Mouse (Mus musculus) limb, embryonic 13.5 days (tissue): Measurements from ENCODE around the gene Eno2. TPM values are rescaled to one million over a fixed set of nuclear protein-coding genes. Genes with fewer than 3 reads are reported as not detected.
A peak's percentile ranks its signal among the peaks of the same experiment; 100 is the strongest.

ENCODE experiments used
- ATAC-seq: fragments of 200-750 bp; cut with Nextera tagmentation; 2 replicates; pipeline ENCODE4 v1.8.0; 2017; ENCODE audit warnings: low read depth, moderate number of reproducible peaks, moderate TSS enrichment; ENCODE audit not compliant: low FRiP score
- H3K27ac ChIP-seq: fragments of 300-500 bp; sonication (generic); 2 replicates; pipeline ENCODE4 v1.5.1; 2015; ENCODE audit warnings: inconsistent platforms, mild to moderate bottlenecking, moderate library complexity
- H3K27me3 ChIP-seq: fragments of 300-500 bp; sonication (generic); 2 replicates; pipeline ENCODE4 v1.6.1; 2015; ENCODE audit warnings: mild to moderate bottlenecking, inconsistent platforms
- H3K36me3 ChIP-seq: fragments of 300-500 bp; sonication (generic); 2 replicates; pipeline ENCODE4 v1.6.1; 2015; ENCODE audit warnings: inconsistent platforms, mild to moderate bottlenecking, moderate library complexity
- H3K4me1 ChIP-seq: fragments of 300-500 bp; sonication (generic); 2 replicates; pipeline ENCODE4 v1.6.1; 2015; ENCODE audit warnings: inconsistent platforms
- H3K4me2 ChIP-seq: fragments of 300-500 bp; sonication (generic); replicated peaks from 2 replicates; pipeline ENCODE4 v1.6.1; 2015; ENCODE audit warnings: inconsistent platforms, mild to moderate bottlenecking, moderate library complexity
- H3K4me3 ChIP-seq: fragments of 300-500 bp; sonication (generic); 2 replicates; pipeline ENCODE4 v1.5.1; 2015; ENCODE audit warnings: moderate library complexity, mild to moderate bottlenecking, inconsistent platforms
- H3K9ac ChIP-seq: fragments of 300-500 bp; sonication (generic); 2 replicates; pipeline ENCODE4 v1.6.1; 2015; ENCODE audit warnings: mild to moderate bottlenecking, inconsistent platforms
- H3K9me3 ChIP-seq: fragments of 300-500 bp; sonication (generic); 2 replicates; pipeline ENCODE4 v1.6.1; 2016; ENCODE audit warnings: inconsistent platforms
- WGBS: fragments of 180-500 bp; shearing (Covaris S2); methylation state at CpG from one replicate; pipeline ENCODE4 v1.1.7; 2015; 5-methylcytosine and 5-hydroxymethylcytosine counted together
- polyA plus RNA-seq: library from polyadenylated mRNA; unstranded; fragments of >200 nt; fragmentation: Nextera tagmentation; extraction: Ambion mirVana; gene quantifications from 2 replicates; pipeline ENCODE4 v1.2.1, GENCODE M21; 2015

Gene Eno2
- 7.2 and 7.7 TPM in 2 replicates for polyA plus RNA-seq

DNA sequence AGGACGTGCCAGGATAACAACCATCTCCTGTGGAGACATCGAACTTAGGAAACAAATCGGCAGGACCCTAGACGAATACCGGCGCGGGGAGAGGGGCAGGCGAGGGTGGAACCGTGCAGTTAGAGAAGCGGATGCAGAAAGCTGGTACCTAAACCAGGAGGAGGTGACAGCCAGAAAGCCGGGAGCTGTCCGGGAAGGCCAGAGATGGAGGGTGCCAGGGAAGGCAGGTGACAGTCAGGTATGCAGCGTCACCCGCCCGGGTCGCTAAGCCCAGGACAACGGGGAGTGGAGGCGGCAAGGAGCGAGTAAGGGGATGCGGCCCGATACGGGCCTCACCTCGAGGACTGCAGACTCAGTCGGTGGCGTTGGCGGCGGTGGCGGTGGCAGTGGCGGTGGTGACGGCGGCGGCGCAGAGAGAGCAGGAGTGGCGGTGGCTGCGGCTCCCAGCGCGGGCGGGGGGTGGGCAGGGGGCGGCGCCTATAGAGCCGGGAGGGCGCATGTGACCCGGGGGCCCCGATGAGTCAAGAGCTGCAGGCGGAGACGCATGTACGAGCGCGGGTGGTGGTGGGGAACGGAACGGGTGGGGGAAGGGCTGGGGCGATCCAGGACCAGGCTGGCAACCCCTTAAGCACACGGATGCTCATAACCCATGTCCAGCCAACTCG, at the start of gene Eno2:
Gene Eno2 (minus strand): TSS at position 573 of the 665 bp plus-strand sequence.
- H3K27me3 ChIP-seq = peaks cover 49% of the 10 kb centered on the region
- no peaks in the 10 kb centered on the region for H3K9me3 ChIP-seq
- 1% methylated on average over 48 of the region's 54 CpGs for WGBS
- no peaks in the 10 kb centered on the region for H3K36me3 ChIP-seq
- ATAC-seq = peak; percentile 67
- no peak within 1 kb of the TSS for H3K27ac ChIP-seq
- H3K4me3 ChIP-seq = peak within 1 kb of the TSS; percentile 60
- H3K9ac ChIP-seq = peak within 1 kb of the TSS; percentile 74
- H3K4me2 ChIP-seq = peak within 1 kb of the TSS; percentile 90
- peaks cover 23% of the 10 kb centered on the region for H3K4me1 ChIP-seq

DNA sequence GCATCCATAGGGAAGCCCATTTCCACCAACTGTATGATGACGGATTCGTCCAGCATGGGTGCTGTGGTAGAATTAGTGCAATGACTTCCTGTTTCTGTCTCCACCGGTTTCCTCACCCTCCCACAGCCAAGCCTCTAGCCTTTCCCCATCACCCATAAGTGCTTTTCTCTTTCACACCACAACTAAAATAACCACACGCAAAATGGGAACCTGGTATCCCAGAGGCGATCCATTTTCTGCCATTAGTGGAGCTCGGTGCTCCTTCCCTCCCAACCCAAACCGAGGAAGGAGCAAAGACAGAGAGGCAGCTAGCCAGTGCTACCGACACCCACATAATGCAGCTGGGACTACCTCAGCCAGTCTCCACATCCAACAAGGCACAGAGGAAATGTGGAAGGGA, 48.5 kb upstream of the Eno2 start:
- 92% methylated on average over 8 of the region's 8 CpGs for WGBS
- no peak for ATAC-seq
- no peak overlapping the region for H3K9ac ChIP-seq
- H3K4me1 ChIP-seq = peaks cover 14% of the 10 kb centered on the region
- H3K27ac ChIP-seq = no peak overlapping the region
- H3K4me2 ChIP-seq = no peak overlapping the region
- H3K9me3 ChIP-seq = no peaks in the 10 kb centered on the region
- H3K36me3 ChIP-seq = peaks cover 81% of the 10 kb centered on the region
- no peak overlapping the region for H3K4me3 ChIP-seq
- no peaks in the 10 kb centered on the region for H3K27me3 ChIP-seq

- Histone ChIP-seq H3K36me3 (peaks cover 77% of the 10 kb centered on the region), H3K4me2 (no peak overlapping the region), H3K9me3 (no peaks in the 10 kb centered on the region), H3K9ac (no peak overlapping the region), H3K4me3 (no peak overlapping the region), H3K27ac (no peak overlapping the region), H3K4me1 (peaks cover 18% of the 10 kb centered on the region), H3K27me3 (no peaks in the 10 kb centered on the region)
- 93% methylated on average over 8 of the region's 8 CpGs for WGBS
- ATAC-seq = no peak
Measured at GRCm38 (mm10) chr6:124817563-124817962, 48.1 kb upstream of the Eno2 start.

GRCm38 (mm10) chr6:124817125-124817524, 47.7 kb upstream of the Eno2 start:
- WGBS = 94% methylated on average over 11 of the region's 11 CpGs
- no peak for ATAC-seq

DNA sequence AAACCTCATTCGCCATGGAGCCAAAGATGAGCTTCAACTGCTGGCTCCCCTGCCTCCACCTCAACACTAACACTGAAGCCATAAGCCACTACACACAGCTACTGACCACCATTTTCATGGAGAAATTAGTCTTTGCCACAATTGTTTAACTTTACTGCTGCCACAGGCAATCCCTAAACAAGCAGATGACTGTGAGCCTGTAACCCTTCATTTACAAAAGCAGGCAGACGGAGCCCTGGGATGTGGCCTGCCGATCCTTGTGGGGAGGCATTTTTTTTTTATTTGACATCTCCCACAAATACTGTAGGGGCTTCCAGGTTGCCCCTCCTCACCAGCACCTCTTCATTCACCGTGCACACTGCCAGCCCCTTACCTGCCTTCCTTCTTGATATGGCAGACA, 47.1 kb upstream of the Eno2 start:
- 87% methylated on average over 4 of the region's 4 CpGs for WGBS
- Histone ChIP-seq H3K36me3 (peaks cover 75% of the 10 kb centered on the region), H3K27me3 (no peaks in the 10 kb centered on the region), H3K27ac (no peak overlapping the region), H3K4me1 (peaks cover 28% of the 10 kb centered on the region), H3K4me2 (no peak overlapping the region), H3K4me3 (no peak overlapping the region), H3K9me3 (no peaks in the 10 kb centered on the region), H3K9ac (no peak overlapping the region)
- ATAC-seq = no peak

More at GRCm38 (mm10) chr6:124817125-124817524, 47.7 kb upstream of the Eno2 start:
- H3K9ac ChIP-seq = no peak overlapping the region
- no peak overlapping the region for H3K4me2 ChIP-seq
- no peaks in the 10 kb centered on the region for H3K9me3 ChIP-seq
- no peak overlapping the region for H3K27ac ChIP-seq
- H3K4me3 ChIP-seq = no peak overlapping the region
- H3K27me3 ChIP-seq = no peaks in the 10 kb centered on the region
- H3K36me3 ChIP-seq = peaks cover 75% of the 10 kb centered on the region
- H3K4me1 ChIP-seq = peaks cover 23% of the 10 kb centered on the region

GRCm38 (mm10) chr6:124814858-124815774, 45.6 kb upstream of the Eno2 start:
- Histone ChIP-seq H3K27ac (peak overlapping the region; percentile 72; the same call in 1 of the 2 replicates), H3K36me3 (peaks cover 74% of the 10 kb centered on the region), H3K4me3 (no peak overlapping the region; the same call in 1 of the 2 replicates), H3K9ac (no peak overlapping the region), H3K27me3 (no peaks in the 10 kb centered on the region), H3K4me2 (peak overlapping the region; percentile 95), H3K9me3 (no peaks in the 10 kb centered on the region), H3K4me1 (peaks cover 37% of the 10 kb centered on the region)
- 62% methylated on average over 9 of the region's 9 CpGs for WGBS
- no peak for ATAC-seq

- peak; percentile 41 for ATAC-seq
- no peaks in the 10 kb centered on the region for H3K9me3 ChIP-seq
- H3K4me3 ChIP-seq = peak overlapping the region; percentile 71
- peaks cover 43% of the 10 kb centered on the region for H3K4me1 ChIP-seq
- H3K36me3 ChIP-seq = peaks cover 70% of the 10 kb centered on the region
- no peaks in the 10 kb centered on the region for H3K27me3 ChIP-seq
- peak overlapping the region; percentile 95 for H3K4me2 ChIP-seq
- peak overlapping the region; percentile 72; the same call in 1 of the 2 replicates for H3K27ac ChIP-seq
- WGBS = 39% methylated on average over 8 of the region's 8 CpGs
- H3K9ac ChIP-seq = no peak overlapping the region; the same call in none of the 2 replicates
Measured at GRCm38 (mm10) chr6:124814448-124814847, 45.0 kb upstream of the Eno2 start.

- H3K27me3 ChIP-seq = no peaks in the 10 kb centered on the region
- 0% methylated on average over 22 of the region's 22 CpGs for WGBS
- peaks cover 43% of the 10 kb centered on the region for H3K4me1 ChIP-seq
- ATAC-seq = peak; percentile 91
- peak within 1 kb of the TSS; percentile 71 for H3K4me3 ChIP-seq
- H3K36me3 ChIP-seq = peaks cover 65% of the 10 kb centered on the region
- H3K27ac ChIP-seq = peak within 1 kb of the TSS; percentile 92
- peak within 1 kb of the TSS; percentile 95 for H3K4me2 ChIP-seq
- H3K9me3 ChIP-seq = no peaks in the 10 kb centered on the region
- peak within 1 kb of the TSS; percentile 88 for H3K9ac ChIP-seq
Measured at GRCm38 (mm10) chr6:124813933-124814332, 44.5 kb upstream of the Eno2 start, which contains the start of gene Tpi1. TSS of gene Tpi1 (minus strand) at chr6:124814296.

DNA sequence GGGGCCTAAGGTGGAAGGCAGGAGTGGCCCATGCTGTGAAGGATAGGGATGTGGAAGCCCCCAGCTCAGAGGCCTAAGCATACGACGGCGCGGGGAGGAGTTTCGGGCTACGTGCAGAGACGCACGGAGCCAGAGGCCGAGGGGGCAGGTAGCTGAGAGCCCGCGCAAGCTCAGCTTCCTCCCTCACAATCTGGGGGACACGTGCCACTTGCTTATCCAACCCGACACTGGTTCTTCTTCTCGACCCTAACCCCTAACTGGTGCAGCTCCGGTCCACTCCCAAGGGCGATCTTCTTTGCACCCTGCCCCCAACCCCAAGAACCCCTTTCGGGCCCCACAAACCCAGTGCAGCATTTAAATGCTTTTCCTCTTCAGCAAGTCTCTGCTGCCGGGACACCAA, 44.0 kb upstream of the Eno2 start:
- Histone ChIP-seq H3K4me2 (peak overlapping the region; percentile 95), H3K4me3 (peak overlapping the region; percentile 71), H3K27me3 (no peaks in the 10 kb centered on the region), H3K27ac (peak overlapping the region; percentile 92), H3K4me1 (peaks cover 43% of the 10 kb centered on the region), H3K36me3 (peaks cover 61% of the 10 kb centered on the region), H3K9me3 (no peaks in the 10 kb centered on the region), H3K9ac (peak overlapping the region; percentile 88)
- WGBS = under 1% methylated on average over 18 of the region's 18 CpGs
- ATAC-seq = peak; percentile 60

- Histone ChIP-seq H3K4me3 (peak overlapping the region; percentile 71), H3K9me3 (no peaks in the 10 kb centered on the region), H3K4me2 (peak overlapping the region; percentile 95), H3K27me3 (no peaks in the 10 kb centered on the region), H3K9ac (peak overlapping the region; percentile 88), H3K36me3 (peaks cover 54% of the 10 kb centered on the region), H3K4me1 (peaks cover 48% of the 10 kb centered on the region), H3K27ac (peak overlapping the region; percentile 92)
- ATAC-seq = no peak
- 16% methylated on average over 9 of the region's 9 CpGs for WGBS
Measured at GRCm38 (mm10) chr6:124812848-124813247, 43.4 kb upstream of the Eno2 start.

DNA sequence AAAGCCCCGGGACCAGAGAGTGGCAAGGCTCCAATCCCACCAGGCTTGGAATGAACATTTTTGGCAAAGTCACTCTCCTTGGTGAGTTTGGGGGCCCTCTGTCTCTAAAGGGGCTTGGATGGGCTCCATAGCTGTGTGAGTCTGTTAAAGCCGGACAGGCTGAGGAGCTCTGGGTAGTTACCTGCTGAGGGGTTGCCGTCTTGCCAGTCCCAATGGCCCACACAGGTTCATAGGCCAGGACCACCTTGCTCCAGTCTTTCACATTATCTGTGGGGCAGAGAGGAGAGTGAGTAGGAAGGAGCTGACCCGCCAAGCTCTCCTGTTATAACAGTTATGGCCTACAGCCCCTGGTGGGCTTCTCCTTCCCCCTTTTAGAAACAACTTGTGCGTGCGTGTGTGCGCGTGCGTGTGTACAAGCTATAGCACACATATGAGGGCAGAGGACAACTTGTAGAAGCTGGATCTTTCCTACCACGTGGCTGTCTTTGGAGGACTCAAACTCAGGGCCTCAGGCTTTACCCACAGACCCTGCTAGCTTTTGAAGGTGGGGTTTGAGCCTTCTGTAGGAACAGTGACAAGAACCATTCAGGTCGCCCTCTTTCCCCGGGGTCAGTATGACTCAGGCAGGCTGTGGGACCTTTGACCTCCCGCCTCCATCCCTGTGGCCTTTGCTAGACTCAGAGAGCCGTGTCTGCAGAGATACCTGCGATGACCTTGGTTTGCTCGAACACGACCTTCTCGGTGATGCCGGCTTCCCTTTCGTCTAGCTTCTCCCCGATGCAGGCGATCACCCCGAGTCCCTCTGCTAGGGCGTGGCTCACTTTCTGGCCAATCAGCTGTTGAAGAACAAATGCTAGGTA, 42.5 kb upstream of the Eno2 start:
- H3K9me3 ChIP-seq = no peaks in the 10 kb centered on the region
- H3K4me1 ChIP-seq = peaks cover 48% of the 10 kb centered on the region
- ATAC-seq = no peak
- no peak overlapping the region for H3K27ac ChIP-seq
- peak overlapping the region; percentile 95 for H3K4me2 ChIP-seq
- peak overlapping the region; percentile 88 for H3K9ac ChIP-seq
- H3K4me3 ChIP-seq = peak overlapping the region; percentile 71
- WGBS = 80% methylated on average over 24 of the region's 24 CpGs
- H3K27me3 ChIP-seq = no peaks in the 10 kb centered on the region
- peaks cover 45% of the 10 kb centered on the region for H3K36me3 ChIP-seq
